Mouse (Mus musculus) 3134 (cell line): ENCODE results near the gene Isca2.

Experiments
- DNase-seq: peaks from one replicate; pipeline ENCODE4 v3.0.0-alpha.2; 2011; ENCODE audit warnings: low spot score; ENCODE audit not compliant: insufficient read length; ENCODE audit errors: extremely low read depth

Isca2 gene

GRCm38 (mm10) chr12:84772726-84773441, at the start of gene Isca2, which contains the start of gene Npc2:
Isca2 (plus strand) TSS chr12:84773251.
Npc2 (minus strand) TSS chr12:84773152.
- DNase-seq, result peak; percentile 100

- DNase-seq, result no peak
Observed at GRCm38 (mm10) chr12:84726391-84726790, 46.7 kb upstream of the Isca2 start.

GRCm38 (mm10) chr12:84726986-84727385, 46.1 kb upstream of the Isca2 start:
- no peak for DNase-seq

GRCm38 (mm10) chr12:84727434-84727833, 45.6 kb upstream of the Isca2 start:
- no peak for DNase-seq

- no peak for DNase-seq
Observed at GRCm38 (mm10) chr12:84728421-84728820, 44.6 kb upstream of the Isca2 start.

- DNase-seq, result no peak
Observed at GRCm38 (mm10) chr12:84733366-84733765, 39.7 kb upstream of the Isca2 start.

- no peak for DNase-seq
Observed at GRCm38 (mm10) chr12:84743496-84743895, 29.6 kb upstream of the Isca2 start.

- DNase-seq, result no peak
Observed at GRCm38 (mm10) chr12:84745700-84746099, 27.4 kb upstream of the Isca2 start.

- DNase-seq, result no peak
Observed at GRCm38 (mm10) chr12:84748134-84748533, 24.9 kb upstream of the Isca2 start.

- peak; percentile 87 for DNase-seq
Observed at GRCm38 (mm10) chr12:84750661-84751060, 22.4 kb upstream of the Isca2 start.

- DNase-seq, result no peak
Observed at GRCm38 (mm10) chr12:84752131-84752977, 20.7 kb upstream of the Isca2 start.

GRCm38 (mm10) chr12:84755008-84755695, 17.9 kb upstream of the Isca2 start:
- DNase-seq, result no peak

- no peak for DNase-seq
Observed at GRCm38 (mm10) chr12:84756016-84756415, 17.0 kb upstream of the Isca2 start.

GRCm38 (mm10) chr12:84759063-84759462, 14.0 kb upstream of the Isca2 start:
- DNase-seq, result no peak

- DNase-seq, result no peak
Observed at GRCm38 (mm10) chr12:84762532-84762931, 10.5 kb upstream of the Isca2 start.

GRCm38 (mm10) chr12:84763577-84764218, 9.4 kb upstream of the Isca2 start:
- DNase-seq, result no peak

GRCm38 (mm10) chr12:84764756-84765155, 8.3 kb upstream of the Isca2 start:
- no peak for DNase-seq

- DNase-seq, result no peak
Observed at GRCm38 (mm10) chr12:84765506-84765905, 7.5 kb upstream of the Isca2 start.

- no peak for DNase-seq
Observed at GRCm38 (mm10) chr12:84766113-84766735, 6.8 kb upstream of the Isca2 start.

GRCm38 (mm10) chr12:84767510-84767909, 5.5 kb upstream of the Isca2 start:
- no peak for DNase-seq
